Mouse (Mus musculus) R1 (cell line): ENCODE measurements at regions not wholly inside any gene's neighbourhood (a gene's known extent, or its start where the extent isn't known, plus 50 kb on each side); places are given as distances from the start of the nearest gene placed in this dataset.

ENCODE experiments used
- DNase-seq: peaks from one replicate; pipeline ENCODE4 v3.0.0-alpha.2; 2018; ENCODE audit warnings: low read depth, low spot score

DNA sequence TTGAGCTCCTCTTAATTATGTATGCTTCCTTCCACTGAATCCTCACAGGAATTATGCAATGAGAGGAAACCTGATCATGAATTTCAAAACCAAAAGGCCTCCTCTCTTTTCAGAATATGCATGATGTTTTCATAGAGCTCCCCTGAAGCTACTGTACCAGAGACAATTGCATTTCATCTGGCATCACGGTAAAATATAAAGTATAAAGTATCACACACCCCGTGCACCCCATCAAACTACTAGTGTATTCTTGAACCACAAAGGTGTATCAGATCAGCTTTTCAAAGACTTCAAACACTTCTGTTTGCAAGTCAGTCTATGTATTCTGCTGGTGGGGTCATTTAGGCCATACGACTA, 144.4 kb upstream of the Cxadr start:
- DNase-seq, result no peak

DNA sequence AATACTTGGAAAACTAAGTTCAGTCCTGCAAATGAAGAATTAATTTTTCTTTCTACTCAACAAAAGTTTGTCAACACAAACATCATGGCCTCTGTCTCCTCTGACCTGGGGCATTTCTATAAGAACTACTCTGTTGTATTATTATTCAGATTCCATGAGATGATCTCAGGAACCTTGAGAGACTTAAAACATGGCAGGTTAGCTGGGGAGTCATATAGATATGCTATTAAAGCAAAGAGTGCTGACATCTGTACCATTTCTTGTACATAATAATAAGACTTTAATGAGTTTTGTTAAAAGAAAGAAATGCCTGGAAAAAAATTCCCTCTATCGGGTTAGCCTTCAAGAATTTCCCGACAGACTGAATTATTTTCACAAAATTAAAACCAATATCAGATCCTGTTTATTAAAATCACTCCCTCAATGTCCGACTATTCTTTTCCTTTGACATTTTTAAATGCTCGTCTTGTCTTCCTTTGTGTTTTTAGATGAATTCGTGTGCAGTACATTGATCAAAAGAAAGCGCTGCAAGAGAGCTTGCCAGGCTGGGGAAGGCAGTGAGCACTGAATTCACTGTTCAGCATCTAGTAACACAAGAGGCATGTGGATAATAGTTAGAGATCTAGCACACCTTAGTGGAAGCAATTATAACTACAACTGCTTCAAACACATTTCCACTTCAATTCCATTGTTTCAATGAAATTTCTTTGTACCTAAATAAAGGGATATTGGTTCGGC, 145.0 kb upstream of the Cxadr start:
- DNase-seq, result peak; percentile 16

DNA sequence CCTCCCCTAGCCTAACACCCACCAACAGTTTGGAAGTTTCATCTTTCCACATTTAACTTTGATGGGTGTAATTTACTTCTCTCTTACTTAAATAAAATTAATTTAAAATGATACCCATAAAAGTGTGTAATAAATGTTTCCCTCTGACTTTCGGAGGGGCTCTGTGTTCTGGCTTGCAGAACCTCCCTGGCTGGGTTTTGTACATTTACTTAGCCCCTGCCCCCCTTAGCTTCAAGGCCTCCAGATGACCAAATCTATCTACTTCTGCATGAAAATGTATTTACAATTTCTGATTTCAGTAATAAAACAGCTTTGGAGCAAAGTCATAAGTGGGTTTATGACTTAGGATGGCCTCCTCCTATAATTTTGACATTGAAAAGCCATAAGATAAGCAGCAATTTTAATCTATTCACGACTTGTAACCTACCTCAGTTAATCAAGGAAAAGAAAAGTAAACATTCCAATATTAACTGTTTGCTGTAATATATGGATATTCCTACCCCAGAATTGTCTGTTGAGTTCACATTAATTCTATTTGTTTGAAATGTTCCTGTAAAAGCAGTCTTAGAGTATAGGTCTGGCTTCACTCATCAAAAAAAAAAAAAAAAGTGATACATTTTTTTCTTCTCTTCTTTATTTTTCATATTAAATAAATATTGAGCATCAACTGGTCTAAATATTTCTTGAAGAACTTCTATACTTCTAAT, 147.2 kb upstream of the Cxadr start:
- no peak for DNase-seq

DNA sequence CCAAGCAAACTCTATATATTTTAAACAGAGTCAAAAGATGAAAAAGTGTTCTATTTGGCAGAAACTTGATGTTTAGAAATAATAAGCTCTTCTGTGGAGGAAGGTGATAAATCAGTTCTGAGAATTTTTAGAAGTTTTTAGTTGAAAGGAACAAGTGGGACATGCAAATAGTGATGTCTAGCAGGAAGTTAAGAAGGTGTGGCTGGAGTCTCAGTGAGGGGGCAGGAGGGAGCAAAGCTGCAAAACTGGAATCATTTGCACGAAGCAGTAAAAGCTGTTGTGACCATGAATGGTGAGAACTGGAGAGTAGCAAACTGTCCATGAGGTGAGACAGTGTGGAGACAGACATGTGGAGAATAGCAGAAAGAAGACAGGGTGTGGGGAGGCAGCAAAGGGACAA, 157.1 kb upstream of the Cxadr start:
- no peak for DNase-seq

DNA sequence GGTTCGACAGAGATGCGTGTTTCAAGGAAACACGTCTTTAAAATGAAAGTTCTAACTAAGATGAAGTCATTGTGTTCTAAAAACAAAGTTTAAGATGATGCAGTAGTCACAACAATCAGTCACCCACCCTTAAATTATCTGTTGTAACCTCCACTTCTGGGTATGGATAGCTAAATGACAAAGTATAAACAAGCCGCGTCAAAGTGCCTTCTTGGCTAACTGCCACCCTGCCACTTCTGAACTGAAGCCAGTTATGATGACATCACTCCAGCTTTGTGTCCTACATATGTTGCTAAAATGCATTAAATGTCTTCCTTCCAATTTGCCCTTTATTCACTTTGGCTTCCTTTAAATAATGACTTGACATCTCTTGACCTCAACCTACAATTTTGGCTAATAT, 165.8 kb upstream of the Cxadr start:
- no peak for DNase-seq

DNA sequence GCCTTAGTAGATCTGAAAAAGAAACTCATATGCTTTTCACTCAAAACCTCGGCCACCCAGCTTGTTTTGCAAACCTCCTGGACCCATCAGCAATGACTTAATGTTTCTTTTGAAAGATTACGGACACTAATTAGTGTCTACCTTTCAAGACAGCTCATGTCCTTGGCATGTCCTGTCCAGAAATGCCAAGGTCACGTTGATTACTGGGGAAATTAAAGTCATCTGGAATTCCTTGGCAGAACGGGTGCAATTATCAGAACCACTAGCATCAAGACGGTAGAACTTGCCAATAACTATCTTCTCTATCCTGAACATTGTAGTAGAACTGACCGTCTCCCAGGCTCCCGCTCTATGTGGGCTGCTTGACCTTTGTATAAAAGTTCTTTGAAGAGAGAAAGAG, 166.8 kb upstream of the Cxadr start:
- no peak for DNase-seq

DNA sequence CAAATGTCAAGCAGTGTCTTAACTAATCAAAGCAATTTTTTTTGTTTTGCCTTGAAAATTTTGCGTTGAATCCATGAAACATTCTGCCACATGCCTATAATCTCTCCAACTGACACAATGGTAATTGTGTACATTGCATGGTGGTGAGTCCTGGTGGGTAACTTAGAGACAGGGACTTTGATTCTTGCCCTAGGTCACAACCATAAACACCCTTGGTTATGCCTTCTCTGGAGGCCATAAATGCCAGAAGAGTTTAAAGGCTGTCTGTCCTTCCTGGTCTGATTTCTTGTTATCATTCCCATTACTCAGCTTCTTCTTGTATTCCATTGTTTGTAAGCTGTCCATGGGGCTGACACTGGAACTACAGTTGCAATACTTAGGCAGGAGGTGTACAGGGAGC, 179.6 kb upstream of the Cxadr start:
- DNase-seq, result no peak

DNA sequence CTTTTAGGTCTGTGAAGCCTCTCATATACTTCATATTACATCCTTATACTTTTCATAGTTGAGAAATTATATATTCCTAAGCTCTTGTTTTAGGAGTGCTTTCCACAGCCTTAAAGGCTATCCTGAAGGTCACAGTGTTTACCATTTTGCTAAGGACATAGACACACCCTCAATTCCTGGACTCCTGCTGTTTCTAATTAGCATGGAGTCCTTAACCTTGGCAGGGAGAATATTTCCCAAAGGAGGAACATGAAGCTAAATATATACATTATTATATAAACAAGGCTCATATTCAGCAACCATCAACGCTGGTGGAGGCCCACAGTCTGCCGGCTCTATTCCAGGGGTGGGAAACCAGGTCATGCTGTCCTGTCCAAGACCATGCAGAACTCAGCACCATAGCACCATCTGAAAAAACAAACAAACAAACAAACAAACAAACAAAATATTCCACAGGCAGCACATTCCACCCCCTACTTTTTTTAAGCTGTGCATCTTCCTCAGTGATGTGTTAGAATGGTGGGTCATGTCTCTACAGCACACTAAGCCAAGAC, 180.9 kb upstream of the Cxadr start:
- peak; percentile 74 for DNase-seq

DNA sequence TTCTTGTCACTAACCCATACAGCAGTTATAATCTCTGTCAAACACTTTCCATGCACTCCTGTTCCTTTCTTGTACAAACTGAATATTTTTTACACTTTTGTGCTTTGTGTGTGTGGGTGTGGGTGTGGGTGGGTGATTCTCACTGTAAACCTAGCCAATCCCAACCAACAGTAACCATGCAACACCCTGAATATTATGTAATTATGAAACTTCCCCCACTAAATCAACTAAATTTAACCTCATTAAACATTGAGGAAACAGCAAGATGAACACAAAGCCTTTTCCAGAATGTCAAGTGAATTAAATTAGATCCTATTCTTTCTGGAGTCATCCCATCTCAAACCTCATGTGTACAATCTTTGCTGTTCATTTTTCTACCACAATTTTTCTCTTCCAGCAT, 197.0 kb upstream of the Cxadr start:
- no peak for DNase-seq

DNA sequence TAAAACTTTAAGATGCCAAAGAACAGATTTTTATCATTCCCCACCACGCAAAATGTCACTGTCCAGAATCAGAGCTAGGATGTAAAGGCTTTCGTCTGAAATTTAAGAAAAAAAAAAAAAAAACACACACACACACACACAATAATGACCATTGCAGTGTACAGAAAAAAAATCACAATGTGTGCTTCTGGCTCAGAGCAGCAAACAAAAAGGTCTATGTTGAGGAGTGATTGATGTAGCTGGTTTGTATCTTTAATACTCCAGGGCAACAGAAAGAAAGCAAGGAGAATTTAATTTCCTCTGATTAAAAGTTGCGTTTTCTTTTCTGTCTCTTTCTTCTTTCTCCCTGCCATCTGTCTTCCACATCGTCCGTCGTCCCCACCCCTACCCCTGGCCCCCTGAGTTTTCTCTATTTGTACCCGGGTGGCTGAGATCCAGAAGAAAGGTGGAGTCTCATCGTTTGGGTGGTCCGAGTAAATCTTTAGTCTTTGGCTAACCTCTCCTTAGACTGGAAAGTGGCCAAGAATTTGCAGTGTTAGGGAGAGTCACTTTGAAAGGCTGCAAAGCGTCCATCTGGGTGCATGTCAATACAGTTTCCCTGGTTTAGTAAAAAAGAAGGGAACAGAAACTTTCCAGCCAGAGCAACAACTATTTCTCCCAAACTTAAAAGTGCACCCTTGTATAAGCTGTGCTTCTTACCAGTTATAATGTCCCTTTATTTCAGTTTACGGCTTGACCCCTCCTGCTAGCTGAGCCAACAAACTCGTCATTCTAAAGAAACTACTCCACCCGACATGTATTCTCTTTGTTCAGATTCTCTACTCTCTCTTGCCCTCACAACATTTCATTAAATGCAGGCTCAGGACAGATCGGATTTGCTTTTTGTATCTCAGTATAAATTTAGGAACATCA, 199.6 kb upstream of the Cxadr start:
- no peak for DNase-seq

DNA sequence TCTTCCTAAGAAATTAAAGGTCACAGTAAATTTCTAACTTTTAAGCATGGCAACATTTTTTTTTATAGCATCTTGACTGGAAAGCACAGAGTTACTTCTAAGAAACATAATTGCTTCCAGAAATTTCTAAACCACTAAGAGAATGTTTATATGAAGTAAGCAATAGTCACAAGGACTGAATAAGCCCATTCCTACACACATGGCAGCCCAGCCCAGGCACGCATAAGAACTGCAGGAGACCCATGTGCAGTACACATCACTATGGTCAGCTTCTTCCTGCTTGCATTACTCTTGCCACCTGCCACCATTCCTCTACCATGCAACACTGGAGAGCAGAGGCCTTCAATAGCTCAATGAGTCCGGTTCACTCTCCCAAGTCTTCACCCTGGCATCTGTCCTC, 201.4 kb upstream of the Cxadr start:
- no peak for DNase-seq

DNA sequence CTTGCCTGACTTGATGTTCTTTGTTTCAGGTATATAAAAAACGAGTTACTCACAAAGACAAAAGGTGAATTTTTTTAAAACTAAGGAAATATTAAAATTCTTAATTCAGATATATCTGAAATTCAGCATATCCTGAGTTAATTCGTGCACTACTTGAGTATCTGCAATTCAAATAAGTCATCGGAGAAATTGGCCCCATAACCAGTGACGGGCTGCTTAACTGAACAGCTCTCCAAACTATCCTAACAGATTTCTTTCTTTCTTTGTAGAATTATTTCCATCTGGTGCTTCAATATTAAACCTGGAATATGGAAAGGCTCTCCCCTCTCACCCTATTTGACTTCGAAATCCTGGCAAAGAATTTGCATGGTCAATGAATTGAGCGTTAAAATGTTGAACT, 202.2 kb upstream of the Cxadr start:
- DNase-seq, result no peak

DNA sequence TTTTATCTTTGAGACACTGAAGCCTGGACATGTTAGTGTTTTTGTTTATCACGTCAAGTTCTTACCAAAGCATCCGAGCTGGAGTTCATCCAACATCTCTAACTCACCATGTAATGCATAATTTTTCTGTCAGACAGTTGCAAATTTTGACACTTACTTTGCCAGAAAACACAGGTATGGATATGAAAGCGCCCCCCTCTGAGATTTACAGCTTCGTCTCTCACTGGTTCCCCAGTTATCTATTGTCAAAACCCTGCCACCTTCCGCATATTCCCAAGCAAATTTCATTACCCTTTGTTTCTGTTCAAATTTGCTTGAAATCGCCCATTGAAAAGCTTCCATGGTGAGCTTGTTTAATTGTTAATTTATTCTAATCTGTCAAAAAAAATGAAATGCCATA, 202.7 kb upstream of the Cxadr start:
- DNase-seq, result no peak

DNA sequence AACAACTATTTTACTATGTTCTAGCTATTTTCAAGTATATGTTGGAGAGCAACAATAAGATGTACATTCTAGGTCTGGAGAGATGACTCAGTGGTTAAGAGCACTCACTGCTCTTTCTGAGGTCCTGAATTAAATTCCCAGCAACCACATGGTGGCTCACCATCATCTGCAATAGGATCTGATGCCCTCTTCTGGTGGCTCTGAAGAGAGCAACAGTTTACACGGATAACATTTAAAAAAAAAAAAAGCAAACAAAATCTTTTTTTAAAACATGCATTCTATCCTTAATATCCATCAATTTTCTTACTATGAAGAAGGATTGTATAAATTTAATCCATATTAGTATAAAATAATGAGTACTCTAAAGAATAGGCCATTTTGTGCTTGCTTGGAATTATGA, 204.7 kb upstream of the Cxadr start:
- peak; percentile 47 for DNase-seq

DNA sequence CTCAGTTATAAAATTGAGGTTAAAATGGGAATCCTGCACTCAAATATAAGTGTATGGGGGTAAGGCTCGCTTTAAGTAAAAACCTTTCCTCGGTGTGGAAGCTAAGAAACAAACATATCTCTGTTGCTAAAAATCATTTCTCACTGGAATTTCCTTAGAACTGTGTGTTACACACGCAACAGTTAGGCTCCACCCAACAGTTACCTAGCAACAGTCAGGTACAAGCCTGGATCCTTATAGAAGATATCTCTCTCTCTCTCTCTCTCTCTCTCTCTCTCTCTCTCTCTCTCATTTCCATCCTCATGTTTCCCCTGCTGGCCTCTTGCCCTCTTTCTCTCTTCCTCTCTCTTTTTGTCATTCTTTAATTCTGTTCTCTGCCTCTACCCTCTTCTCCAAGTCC, 211.1 kb upstream of the Cxadr start:
- DNase-seq, result no peak

DNA sequence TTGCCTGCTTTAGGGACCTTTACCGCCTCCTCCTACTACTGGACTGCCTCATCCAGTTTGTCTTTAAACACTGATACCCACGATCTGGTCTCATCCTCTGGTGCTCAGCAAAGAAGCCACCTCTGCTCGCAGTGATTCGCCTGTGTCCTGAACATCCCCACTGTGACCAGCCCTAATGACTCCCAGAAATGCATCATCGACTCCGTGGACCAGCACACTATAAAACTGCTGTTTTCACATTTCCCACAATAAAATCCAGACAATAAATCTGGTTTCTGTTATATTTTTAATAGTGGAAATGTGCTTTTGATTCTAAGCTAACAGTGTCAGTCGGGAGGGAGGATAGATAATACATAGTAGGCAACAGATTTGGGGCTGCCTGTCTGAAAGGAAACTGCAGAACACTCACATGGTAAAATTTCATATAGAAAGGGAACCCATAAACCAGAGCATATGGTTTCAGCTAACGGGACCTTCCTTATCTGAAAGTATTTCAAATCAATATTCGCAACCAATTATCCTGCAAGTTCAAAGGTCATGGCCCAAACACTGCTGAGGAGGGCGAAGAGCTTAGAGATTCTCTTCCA, 233.7 kb upstream of the Cxadr start:
- DNase-seq, result no peak

DNA sequence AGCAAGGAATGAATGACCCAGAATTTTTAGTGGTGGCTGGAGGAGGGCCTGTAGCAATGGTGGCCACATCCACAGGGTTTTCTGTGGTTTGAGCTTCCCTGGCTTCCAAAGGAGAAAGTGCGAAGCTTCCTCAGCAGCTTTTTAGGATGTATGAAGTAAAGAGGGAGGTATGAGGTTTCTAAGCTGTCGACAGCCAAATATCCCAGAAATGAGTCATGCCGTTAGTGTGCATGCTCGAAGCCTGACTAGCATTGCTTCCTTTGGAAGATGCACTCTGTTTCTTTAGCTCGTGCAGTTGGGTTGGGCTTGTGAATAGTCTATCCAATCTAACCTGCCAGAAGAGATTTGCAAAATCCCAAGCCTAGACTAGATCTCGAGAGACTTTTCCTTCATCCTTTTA, 240.8 kb upstream of the Cxadr start:
- DNase-seq, result no peak

DNA sequence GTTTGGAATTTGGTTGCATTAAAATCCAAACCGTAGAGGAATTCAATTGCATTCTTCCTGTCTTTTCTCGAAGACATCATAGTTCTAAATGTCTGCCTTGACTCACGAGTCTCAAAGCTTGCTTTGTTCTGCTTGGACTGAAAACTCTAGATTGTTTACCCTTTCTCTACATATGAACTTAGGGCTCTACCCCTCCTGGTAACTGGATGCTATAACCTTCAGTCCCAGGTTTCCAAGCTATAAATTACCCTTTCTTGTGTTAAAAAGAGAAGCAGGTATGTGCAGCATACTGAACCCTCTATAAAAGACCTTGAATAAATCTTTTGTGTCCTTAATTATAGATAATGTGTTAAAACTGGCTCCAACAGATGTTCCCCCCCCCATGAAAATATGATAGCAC, 243.7 kb upstream of the Cxadr start:
- no peak for DNase-seq

DNA sequence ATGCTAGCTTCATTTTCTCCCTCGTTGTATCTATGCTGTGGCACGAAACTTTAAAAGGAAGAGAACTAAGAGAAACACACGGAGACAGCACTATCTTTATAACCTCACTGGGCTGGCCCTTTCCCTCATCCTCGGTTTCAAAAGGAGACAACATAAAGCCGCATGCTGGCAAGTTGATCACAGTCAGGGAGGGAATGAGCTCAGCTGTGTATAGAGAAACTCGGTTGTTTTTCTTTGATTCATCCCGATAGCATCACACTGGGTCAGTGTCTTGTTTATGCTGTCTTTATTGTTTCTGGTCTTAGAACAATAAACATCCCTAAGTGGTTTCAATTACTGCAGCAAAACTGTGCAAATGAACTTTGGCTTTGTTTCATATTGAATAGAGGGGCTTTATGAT, 249.2 kb upstream of the Cxadr start:
- DNase-seq, result no peak

DNA sequence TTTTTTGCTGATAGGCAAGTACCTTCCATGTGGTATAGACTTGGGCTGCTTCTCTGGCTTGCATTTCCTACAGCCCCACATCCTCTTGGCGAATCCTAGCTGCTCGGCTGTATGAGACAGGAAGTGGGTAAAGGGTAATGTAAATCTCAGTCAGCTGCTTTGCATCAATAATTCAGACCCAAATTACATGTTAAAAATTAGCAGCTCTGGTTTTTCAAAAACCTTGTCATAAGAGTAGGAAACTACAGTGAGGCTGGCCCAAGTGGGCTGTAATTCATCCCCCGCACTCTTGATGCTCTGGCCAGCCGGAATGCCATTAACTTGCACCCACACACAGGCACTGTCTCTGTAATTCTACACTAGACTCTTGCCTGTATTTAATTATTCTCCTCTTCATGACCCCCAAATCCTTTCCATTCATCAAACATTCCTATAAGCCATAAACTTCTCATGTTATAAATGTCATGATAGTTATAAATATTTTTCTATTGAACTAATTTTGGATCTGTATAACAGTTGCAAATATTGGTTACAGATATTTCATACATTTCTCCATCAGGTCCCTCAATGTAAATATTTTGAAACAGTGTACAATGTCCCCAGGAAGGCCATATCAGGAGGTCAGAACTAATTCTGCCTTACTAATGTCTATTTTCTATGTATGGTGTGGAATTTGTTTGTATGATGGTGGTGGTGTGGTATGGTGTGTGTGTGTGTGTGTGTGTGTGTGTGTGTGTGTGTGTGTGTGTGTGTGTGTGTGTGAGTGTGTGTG, 261.0 kb upstream of the Cxadr start:
- no peak for DNase-seq

DNA sequence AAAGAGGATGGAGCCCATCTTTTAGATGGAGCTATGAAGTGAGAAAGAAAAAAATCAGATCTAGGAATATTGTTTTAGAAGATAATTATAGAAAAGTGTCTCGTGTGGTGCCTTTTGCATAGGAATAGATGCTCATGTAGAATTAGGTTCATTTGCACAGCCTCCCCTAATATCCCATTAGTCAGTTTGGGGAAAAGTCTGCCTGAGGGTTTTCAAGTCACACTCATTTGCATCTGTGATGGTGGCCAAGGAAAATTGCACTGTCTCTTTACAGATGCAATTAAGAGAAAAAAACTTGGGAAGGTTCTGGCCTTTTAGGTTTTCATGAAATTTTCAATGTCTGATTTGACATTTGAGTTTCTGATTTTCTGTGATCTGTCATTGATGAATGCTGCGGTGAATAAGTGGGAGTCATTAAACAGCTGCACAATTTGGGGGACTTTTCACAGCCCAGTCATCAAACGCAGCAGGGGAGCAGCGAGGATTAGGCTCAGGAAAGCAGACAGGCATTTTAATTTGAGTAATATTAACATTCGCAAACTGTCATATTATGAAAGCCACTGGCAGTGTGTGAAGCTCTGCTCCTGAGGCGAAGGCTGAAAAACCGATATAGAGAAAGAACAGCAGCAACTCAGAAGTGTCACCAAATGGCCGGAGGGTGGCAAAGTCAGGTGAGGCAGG, 281.5 kb upstream of the Cxadr start:
- no peak for DNase-seq
